Mouse (Mus musculus): ENCODE measurements around the gene Ptrh1. TPM values are rescaled to one million over a fixed set of nuclear protein-coding genes. Genes with fewer than 3 reads are reported as not detected.
A peak's percentile ranks its signal among the peaks of the same experiment; 100 is the strongest.

Gene Ptrh1
- 9.2 and 11.1 TPM in 2 replicates for total RNA-seq (2012; rRNA removed)
- total RNA-seq (2014; rRNA removed): 1.4 and 1.7 TPM in 2 replicates
- 4.6 and 6.9 TPM in 2 replicates for polyA plus RNA-seq (2012; ENCODE audit: insufficient read length, low read depth)

DNA sequence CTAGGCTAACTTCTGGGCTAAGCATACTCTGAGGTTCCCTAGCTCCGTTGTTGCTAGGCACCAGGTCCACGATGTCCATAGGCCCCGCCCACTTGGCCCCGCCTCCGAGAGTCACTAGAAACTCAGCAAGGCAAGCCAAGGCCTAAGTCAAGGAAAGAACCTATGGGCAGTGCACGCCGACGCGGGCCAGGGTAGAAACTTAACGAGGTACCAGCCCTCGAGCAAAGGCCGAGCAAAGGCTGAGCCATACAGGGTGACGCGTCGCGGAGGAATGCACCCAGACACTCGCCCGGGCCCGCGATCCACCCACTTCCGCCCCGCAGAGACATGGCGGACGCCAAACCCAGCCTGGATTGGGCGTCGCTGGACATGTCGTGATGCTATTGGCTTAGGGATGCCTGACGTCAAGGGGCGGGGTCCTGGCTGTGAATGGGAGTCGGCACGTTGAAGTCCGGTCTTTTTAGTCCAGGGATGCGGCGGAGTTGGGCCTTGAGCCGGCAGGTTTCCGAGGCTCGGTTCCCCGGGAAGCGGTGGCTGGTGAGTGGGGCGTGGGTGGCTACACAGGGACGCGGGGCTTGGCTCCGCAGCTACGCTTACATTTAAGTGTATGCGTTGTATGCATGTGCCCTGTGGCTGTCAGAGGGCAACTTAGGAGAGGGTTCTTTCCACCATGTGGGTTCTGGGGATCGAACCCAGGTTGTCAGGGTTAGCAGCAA is at the start of gene Ptrh1, which contains the start of gene Ttc16:
Ptrh1 (plus strand) TSS at position 428 of the 716 bp plus-strand sequence.
Ttc16 (minus strand) TSS at position 275 of the 716 bp plus-strand sequence.
- Histone ChIP-seq H3K27me3 (replicated peaks) (peaks cover 10% of the 10 kb centered on the region), H3K4me3 (replicated peaks in 1 of 3; ENCODE audit: low read depth in 2 of 3, low read length in 2 of 3, poor library complexity in 1 of 3) (peak within 1 kb of the TSS; percentile 60 to 71 (median 71)), H3K9ac (ENCODE audit: insufficient read depth, low read depth) (peak within 1 kb of the TSS; percentile 22; the same call in 1 of the 2 replicates), H3K27ac (ENCODE audit: insufficient read depth, low read depth) (peak within 1 kb of the TSS; percentile 43; the same call in 1 of the 2 replicates), H3K79me2 (replicated peaks; ENCODE audit: control insufficient read depth, extremely low read depth, insufficient read depth, poor library complexity, severe bottlenecking) (no peaks in the 10 kb centered on the region), H3K4me1 (ENCODE audit: control insufficient read depth in 1 of 2, insufficient read depth in 2 of 2) (peaks cover 18 to 23% of the 10 kb centered on the region in 2 experiments), H3K4me2 (ENCODE audit: insufficient read depth, low read depth, poor library complexity, severe bottlenecking) (peak within 1 kb of the TSS; percentile 83), H3K36me3 (replicated peaks in 1 of 2; ENCODE audit: control insufficient read depth in 1 of 2, insufficient read depth in 1 of 2, low read length in 1 of 2) (peaks cover 0 to 21% of the 10 kb centered on the region in 2 experiments), H3K9me3 (replicated peaks; ENCODE audit: low read length) (no peaks in the 10 kb centered on the region)
- dilution Hi-C loops (cut with MboI; ENCODE audit: extremely low pct_ligation_motif_present, extremely low pct_unique_long_range_greater_than_20kb, low sequenced_read_pairs): no loop called here
- TF ChIP-seq E2F4 (IDR thresholded peaks at IDR 0.05; ENCODE audit: insufficient replicate concordance, low read depth, low read length): no peak
- no peak for TF ChIP-seq MAFK (IDR thresholded peaks at IDR 0.05; ENCODE audit: insufficient replicate concordance, low read length)
- TF ChIP-seq MYC (IDR thresholded peaks at IDR 0.05; ENCODE audit: low read depth, low read length): no peak
- TF ChIP-seq NRF1 (IDR thresholded peaks at IDR 0.05; ENCODE audit: low read depth, low read length): peak; percentile 70
- TF ChIP-seq GABPA (IDR thresholded peaks at IDR 0.05; ENCODE audit: insufficient replicate concordance, low read depth, low read length): no peak
- TF ChIP-seq IRF4 (IDR thresholded peaks at IDR 0.05; ENCODE audit: low read depth, low read length): no peak
- no peak for TF ChIP-seq CHD1 (IDR thresholded peaks at IDR 0.05; ENCODE audit: low read depth, low read length)
- no peak for TF ChIP-seq JUND (conservative IDR thresholded peaks at IDR 0.05; ENCODE audit: low read depth, low read length)
- no peak for TF ChIP-seq ZKSCAN1 (IDR thresholded peaks at IDR 0.05; ENCODE audit: borderline replicate concordance, low read depth, low read length)
- TF ChIP-seq MAZ (IDR thresholded peaks at IDR 0.05; ENCODE audit: low read depth, low read length): no peak
- TF ChIP-seq MAX (IDR thresholded peaks at IDR 0.05; ENCODE audit: low read length): 0 out of 2 replicates have a peak, but pooled peaks have one; percentile 31
- peak; percentile 92 for TF ChIP-seq MXI1 (IDR thresholded peaks at IDR 0.05; ENCODE audit: low read depth, low read length)
- TF ChIP-seq ZNF384 (IDR thresholded peaks at IDR 0.05; ENCODE audit: low read depth, low read length): no peak
- TF ChIP-seq ZC3H11A (IDR thresholded peaks at IDR 0.05; ENCODE audit: low read depth, low read length): no peak
- no peak for TF ChIP-seq MEF2A (IDR thresholded peaks at IDR 0.05; ENCODE audit: borderline replicate concordance, low read depth, low read length)
- TF ChIP-seq USF1 (IDR thresholded peaks at IDR 0.05; ENCODE audit: low read depth, low read length): no peak
- no peak for TF ChIP-seq UBTF (IDR thresholded peaks at IDR 0.05; ENCODE audit: low read depth, low read length)
- peak; percentile 43; the same call in 1 of the 2 replicates for TF ChIP-seq CHD2 (IDR thresholded peaks at IDR 0.05; ENCODE audit: low read length)
- TF ChIP-seq POLR2AphosphoS2 (IDR thresholded peaks at IDR 0.05; ENCODE audit: low read depth, low read length): no peak
- no peak for TF ChIP-seq RCOR1 (conservative IDR thresholded peaks at IDR 0.05; ENCODE audit: low read depth, low read length)
- TF ChIP-seq TCF12 (IDR thresholded peaks at IDR 0.05; ENCODE audit: low read depth, low read length): peak; percentile 52
- TF ChIP-seq HCFC1 (IDR thresholded peaks at IDR 0.05; ENCODE audit: low read depth, low read length): peak; percentile 88
- TF ChIP-seq KAT2A (IDR thresholded peaks at IDR 0.05; ENCODE audit: insufficient replicate concordance, low read length): peak; percentile 72; the same call in 1 of the 2 replicates
- TF ChIP-seq EP300 (IDR thresholded peaks at IDR 0.05; ENCODE audit: low read length): no peak
- TF ChIP-seq USF2 (conservative IDR thresholded peaks at IDR 0.05; ENCODE audit: low read depth, low read length): no peak
- peak; percentile 78 for TF ChIP-seq POLR2A (IDR thresholded peaks at IDR 0.05; ENCODE audit: low read depth, low read length)
- no peak for TF ChIP-seq RAD21 (IDR thresholded peaks at IDR 0.05; ENCODE audit: low read depth, low read length)
- no peak for TF ChIP-seq SMC3 (IDR thresholded peaks at IDR 0.05; ENCODE audit: low read depth, low read length)
- peak; percentile 99 for TF ChIP-seq ELF1 (IDR thresholded peaks at IDR 0.05; ENCODE audit: low read depth, low read length)
- TF ChIP-seq ETS1 (conservative IDR thresholded peaks at IDR 0.05; ENCODE audit: low read depth, low read length): no peak
- no peak for TF ChIP-seq CTCF (conservative IDR thresholded peaks at IDR 0.05 in 1 of 2, IDR thresholded peaks at IDR 0.05 in 1 of 2; ENCODE audit: low read depth in 2 of 2, low read length in 2 of 2)
- no peak; the same call in 1 of the 2 replicates for TF ChIP-seq TBP (conservative IDR thresholded peaks at IDR 0.05; ENCODE audit: low read depth, low read length)
- no peak for TF ChIP-seq PAX5 (IDR thresholded peaks at IDR 0.05; ENCODE audit: low read length)
- TF ChIP-seq JUN (IDR thresholded peaks at IDR 0.05; ENCODE audit: insufficient read depth, low read depth, low read length): no peak
- no peak for TF ChIP-seq BHLHE40 (IDR thresholded peaks at IDR 0.05; ENCODE audit: low read depth, low read length)
- peak; percentile 85 for TF ChIP-seq SIN3A (IDR thresholded peaks at IDR 0.05; ENCODE audit: low read length)
- TF ChIP-seq ZMIZ1 (IDR thresholded peaks at IDR 0.05; ENCODE audit: low read depth, low read length): no peak
- TF ChIP-seq NELFE (IDR thresholded peaks at IDR 0.05; ENCODE audit: low read depth, low read length): peak; percentile 56
- DNase-seq (ENCODE audit: extremely low read depth): peak; percentile 97
- in situ Hi-C loops (cut with MboI; ENCODE audit: low pct_ligation_motif_present, low pct_unique_long_range_greater_than_20kb, low sequenced_read_pairs): loop anchor here (5.0 to 10.0 kb wide), 2 partner anchors 77 to 159 kb away; no protein-coding TSS in a partner anchor

All from CH12.LX (cell line).